Mouse (Mus musculus) bone marrow, adult 2 months (tissue): ENCODE data around the gene Zfp398.

ENCODE experiments used
- CTCF ChIP-seq: fragments of 200-500 bp; IDR thresholded peaks from 2 replicates; pipeline ENCODE4 v1.5.1; 2011; ENCODE audit warnings: low read length, control low read depth; ENCODE audit not compliant: control insufficient read depth, insufficient read depth
- POLR2A ChIP-seq: fragments of 200-500 bp; IDR thresholded peaks from 2 replicates; pipeline ENCODE4 v1.6.1; 2011; ENCODE audit warnings: low read depth, mild to moderate bottlenecking, control low read depth, low read length, borderline replicate concordance; ENCODE audit not compliant: control insufficient read depth

DNA sequence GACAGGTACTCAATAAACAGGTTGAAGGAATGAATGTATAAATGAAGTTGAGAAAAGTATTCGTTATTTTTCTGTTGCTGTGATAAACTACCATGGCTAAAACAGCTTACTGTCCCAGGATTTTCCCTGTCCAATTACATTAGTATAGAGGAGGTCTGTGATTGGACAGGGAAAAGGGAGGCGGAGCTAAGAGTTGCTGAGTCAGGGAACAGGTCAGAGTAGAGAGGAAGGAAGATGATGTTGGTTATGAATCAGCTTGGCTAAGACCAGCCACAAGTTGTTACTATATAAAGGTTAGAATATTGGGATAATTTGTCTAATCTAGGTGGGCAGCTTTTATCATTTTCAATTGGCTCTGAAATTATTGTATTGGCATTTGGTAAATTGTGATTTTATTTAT is 44.7 kb upstream of the Zfp398 start:
- TF ChIP-seq POLR2A (no peak), CTCF (no peak)
